Mouse (Mus musculus): ENCODE results near the gene Asb4. TPM values are rescaled to one million over a fixed set of nuclear protein-coding genes. Genes with fewer than 3 reads are reported as not detected.
A peak's percentile ranks its signal among the peaks of the same experiment; 100 is the strongest.

Gene Asb4
- polyA plus RNA-seq, 1 experiment = 1.1 TPM

GRCm38 (mm10) chr6:5390298-5390697 lies 7.1 kb downstream of the Asb4 start:
- H3K4me3 ChIP-seq (ENCODE audit: insufficient read depth, low read length) = peak overlapping the region; percentile 11; the same call in 1 of the 2 replicates
- TF ChIP-seq POLR2A (IDR thresholded peaks at IDR 0.05; ENCODE audit: borderline replicate concordance, low read depth, low read length) (no peak), CTCF (IDR thresholded peaks at IDR 0.05; ENCODE audit: low read depth, low read length) (no peak)
- H3K27ac ChIP-seq (ENCODE audit: insufficient read depth, low read depth, low read length) = no peak overlapping the region
- no peaks in the 10 kb centered on the region for H3K4me1 ChIP-seq (ENCODE audit: control insufficient read depth, insufficient read depth, low read length)

- Histone ChIP-seq H3K4me1 (ENCODE audit: control insufficient read depth, insufficient read depth, low read length) (no peaks in the 10 kb centered on the region), H3K27ac (ENCODE audit: insufficient read depth, low read depth, low read length) (no peak overlapping the region), H3K4me3 (ENCODE audit: insufficient read depth, low read length) (no peak overlapping the region)
- no peak for TF ChIP-seq CTCF (IDR thresholded peaks at IDR 0.05; ENCODE audit: low read depth, low read length)
- TF ChIP-seq POLR2A (IDR thresholded peaks at IDR 0.05; ENCODE audit: borderline replicate concordance, low read depth, low read length) = no peak
Observed at GRCm38 (mm10) chr6:5390952-5391351, 7.8 kb downstream of the Asb4 start.

- H3K4me3 ChIP-seq (ENCODE audit: insufficient read depth, low read length) = no peak overlapping the region
- no peak overlapping the region for H3K27ac ChIP-seq (ENCODE audit: insufficient read depth, low read depth, low read length)
- no peaks in the 10 kb centered on the region for H3K4me1 ChIP-seq (ENCODE audit: control insufficient read depth, insufficient read depth, low read length)
- no peak for TF ChIP-seq POLR2A (IDR thresholded peaks at IDR 0.05; ENCODE audit: borderline replicate concordance, low read depth, low read length)
- no peak for TF ChIP-seq CTCF (IDR thresholded peaks at IDR 0.05; ENCODE audit: low read depth, low read length)
Observed at GRCm38 (mm10) chr6:5394971-5395370, 11.8 kb downstream of the Asb4 start.

- H3K27ac ChIP-seq (ENCODE audit: insufficient read depth, low read depth, low read length) = no peak overlapping the region
Observed at GRCm38 (mm10) chr6:5396797-5397196, 13.6 kb downstream of the Asb4 start.

GRCm38 (mm10) chr6:5401394-5401793 lies 18.2 kb downstream of the Asb4 start:
- TF ChIP-seq CTCF (IDR thresholded peaks at IDR 0.05; ENCODE audit: low read depth, low read length) (peak; percentile 73; the same call in 1 of the 2 replicates), POLR2A (IDR thresholded peaks at IDR 0.05; ENCODE audit: borderline replicate concordance, low read depth, low read length) (no peak)
- Histone ChIP-seq H3K4me3 (ENCODE audit: insufficient read depth, low read length) (no peak overlapping the region), H3K4me1 (ENCODE audit: control insufficient read depth, insufficient read depth, low read length) (no peaks in the 10 kb centered on the region), H3K27ac (ENCODE audit: insufficient read depth, low read depth, low read length) (no peak overlapping the region)

More at GRCm38 (mm10) chr6:5396797-5397196, 13.6 kb downstream of the Asb4 start:
- Histone ChIP-seq H3K4me1 (ENCODE audit: control insufficient read depth, insufficient read depth, low read length) (no peaks in the 10 kb centered on the region), H3K4me3 (ENCODE audit: insufficient read depth, low read length) (no peak overlapping the region)
- no peak for TF ChIP-seq POLR2A (IDR thresholded peaks at IDR 0.05; ENCODE audit: borderline replicate concordance, low read depth, low read length)
- no peak for TF ChIP-seq CTCF (IDR thresholded peaks at IDR 0.05; ENCODE audit: low read depth, low read length)

- no peak for TF ChIP-seq POLR2A (IDR thresholded peaks at IDR 0.05; ENCODE audit: borderline replicate concordance, low read depth, low read length)
- no peak for TF ChIP-seq CTCF (IDR thresholded peaks at IDR 0.05; ENCODE audit: low read depth, low read length)
- Histone ChIP-seq H3K4me3 (ENCODE audit: insufficient read depth, low read length) (no peak overlapping the region), H3K27ac (ENCODE audit: insufficient read depth, low read depth, low read length) (no peak overlapping the region), H3K4me1 (ENCODE audit: control insufficient read depth, insufficient read depth, low read length) (no peaks in the 10 kb centered on the region)
Observed at GRCm38 (mm10) chr6:5403095-5403815, 20.1 kb downstream of the Asb4 start.

- TF ChIP-seq POLR2A (IDR thresholded peaks at IDR 0.05; ENCODE audit: borderline replicate concordance, low read depth, low read length) (no peak), CTCF (IDR thresholded peaks at IDR 0.05; ENCODE audit: low read depth, low read length) (no peak)
- Histone ChIP-seq H3K4me1 (ENCODE audit: control insufficient read depth, insufficient read depth, low read length) (no peaks in the 10 kb centered on the region), H3K4me3 (ENCODE audit: insufficient read depth, low read length) (no peak overlapping the region), H3K27ac (ENCODE audit: insufficient read depth, low read depth, low read length) (no peak overlapping the region)
Observed at GRCm38 (mm10) chr6:5404016-5404415, 20.8 kb downstream of the Asb4 start.

- no peak for TF ChIP-seq POLR2A (IDR thresholded peaks at IDR 0.05; ENCODE audit: borderline replicate concordance, low read depth, low read length)
- TF ChIP-seq CTCF (IDR thresholded peaks at IDR 0.05; ENCODE audit: low read depth, low read length) = no peak
- H3K27ac ChIP-seq (ENCODE audit: insufficient read depth, low read depth, low read length) = no peak overlapping the region
- no peaks in the 10 kb centered on the region for H3K4me1 ChIP-seq (ENCODE audit: control insufficient read depth, insufficient read depth, low read length)
- H3K4me3 ChIP-seq (ENCODE audit: insufficient read depth, low read length) = no peak overlapping the region
Observed at GRCm38 (mm10) chr6:5408451-5409177, 25.4 kb downstream of the Asb4 start.

GRCm38 (mm10) chr6:5409676-5410075 lies 26.5 kb downstream of the Asb4 start:
- H3K4me3 ChIP-seq (ENCODE audit: insufficient read depth, low read length) = no peak overlapping the region
- no peaks in the 10 kb centered on the region for H3K4me1 ChIP-seq (ENCODE audit: control insufficient read depth, insufficient read depth, low read length)
- TF ChIP-seq POLR2A (IDR thresholded peaks at IDR 0.05; ENCODE audit: borderline replicate concordance, low read depth, low read length) = no peak
- no peak for TF ChIP-seq CTCF (IDR thresholded peaks at IDR 0.05; ENCODE audit: low read depth, low read length)
- H3K27ac ChIP-seq (ENCODE audit: insufficient read depth, low read depth, low read length) = no peak overlapping the region
